In genomic region chr4:48042786-48043701, GRCm38 (mm10) we compare ENCODE assay signal across 8 mouse cellular contexts. TPM values are rescaled to one million over a fixed set of nuclear protein-coding genes. Genes with fewer than 3 reads are reported as not detected.
A peak's percentile ranks its signal among the peaks of the same experiment; 100 is the strongest.
DNase-seq lines count a peak whose midpoint lies in the region; ATAC-seq lines count a peak whose summit lies in the region.

No protein-coding gene starts in this region.

- H3K27me3 ChIP-seq in hindbrain, embryonic 10.5 days (ENCODE audit: insufficient read depth, poor library complexity, severe bottlenecking): peaks cover 33% of the 10 kb centered on the region

- no peaks in the 10 kb centered on the region for H3K9me3 ChIP-seq in hindbrain, embryonic 10.5 days

- peak; percentile 53 for ATAC-seq in frontal cortex, adult (ENCODE audit: low TSS enrichment)

- H3K27ac ChIP-seq in hindbrain, embryonic 10.5 days: peak overlapping the region; percentile 97

- WGBS in hindbrain, embryonic 10.5 days: under 1% methylated on average over 105 of the region's 105 CpGs

- no peaks in the 10 kb centered on the region for H3K36me3 ChIP-seq in hindbrain, embryonic 10.5 days

- peak; percentile 86 for DNase-seq in MEL-GATA-1-ER (ENCODE audit: extremely low read depth, low read depth)
- peak; percentile 95 for DNase-seq in cerebellum, adult 8-10 months
- DNase-seq in hindbrain, embryonic 10.5 days (ENCODE audit: low spot score): peak; percentile 94
- peak; percentile 94 to 96 for DNase-seq in layer of hippocampus, postnatal 10 days (ENCODE audit: low spot score in 2 of 2)
- DNase-seq in lung, postnatal 10 days: peak; percentile 98
- peak; percentile 95 for DNase-seq in ovary, postnatal 36 days (ENCODE audit: low spot score)
- peak; percentile 90 for DNase-seq in thymus, postnatal 25 days

- H3K4me3 ChIP-seq in hindbrain, embryonic 10.5 days: peak overlapping the region; percentile 82

- H3K4me1 ChIP-seq in hindbrain, embryonic 10.5 days (replicated peaks): peaks cover 51% of the 10 kb centered on the region

RNA-seq across cellular contexts. Expression of gene Nr4a3, which starts 1.9 kb away (rescaled TPM):
- polyA plus RNA-seq in hindbrain, embryonic 10.5 days (2016; fragmentation: Nextera tagmentation; extraction: Ambion mirVana): 0.44 and 1.2 TPM in 2 replicates
- total RNA-seq in layer of hippocampus, postnatal 10 days (2021): 100 to 1,000 TPM; 106 to 107 TPM

Comparison
In these comparisons a context has a peak if more than half of its experiments do, and no peak if none do; other contexts are left out.
1. Peak in every context shown above with its lines: DNase-seq, ATAC-seq, H3K4me3 ChIP-seq and H3K27ac ChIP-seq.